Mouse (Mus musculus) thymus, adult 2 months (tissue): ENCODE data around the gene Hs6st1. TPM values are rescaled to one million over a fixed set of nuclear protein-coding genes. Genes with fewer than 3 reads are reported as not detected.

Experiments
- DNase-seq: peaks from one replicate; pipeline ENCODE4 v3.0.0; 2021
- H3K27ac ChIP-seq: fragments of 200-500 bp; 2 replicates; pipeline ENCODE4 v1.5.1; 2012; ENCODE audit warnings: low read length, control low read depth; ENCODE audit not compliant: control insufficient read depth, insufficient read depth
- H3K27me3 ChIP-seq: fragments of 200-500 bp; 2 replicates; pipeline ENCODE4 v1.6.1; 2012; ENCODE audit warnings: mild to moderate bottlenecking, low read length, moderate library complexity, mixed read lengths; ENCODE audit not compliant: control insufficient read depth, insufficient read depth
- H3K36me3 ChIP-seq: fragments of 200-500 bp; 2 replicates; pipeline ENCODE4 v1.6.1; 2012; ENCODE audit warnings: mild to moderate bottlenecking, low read length, moderate library complexity; ENCODE audit not compliant: control insufficient read depth, insufficient read depth
- H3K4me1 ChIP-seq: fragments of 200-500 bp; replicated peaks from 2 replicates; pipeline ENCODE4 v1.6.1; 2012; ENCODE audit warnings: low read length; ENCODE audit not compliant: control insufficient read depth, insufficient read depth
- H3K4me3 ChIP-seq: fragments of 200-500 bp; 2 replicates; pipeline ENCODE4 v1.5.1; 2012; ENCODE audit warnings: mild to moderate bottlenecking, low read length, control low read depth, moderate library complexity; ENCODE audit not compliant: control insufficient read depth, insufficient read depth
- CTCF ChIP-seq: fragments of 200-500 bp; IDR thresholded peaks from 2 replicates; pipeline ENCODE4 v1.5.1; 2012; ENCODE audit warnings: mild to moderate bottlenecking, control low read depth, low read length, moderate library complexity, borderline replicate concordance; ENCODE audit not compliant: control insufficient read depth, poor library complexity, insufficient read depth; ENCODE audit errors: extremely low read depth
- POLR2A ChIP-seq: fragments of 200-500 bp; IDR thresholded peaks from 2 replicates; pipeline ENCODE4 v1.6.1; 2012; ENCODE audit warnings: mild to moderate bottlenecking, low read length, control low read depth, moderate library complexity; ENCODE audit not compliant: control insufficient read depth, poor library complexity, insufficient read depth; ENCODE audit errors: extremely low read depth
- WGBS: fragments of 180-500 bp; shearing (Covaris S2); methylation state at CpG from one replicate; pipeline ENCODE4 v1.1.7; 2018; 5-methylcytosine and 5-hydroxymethylcytosine counted together
- polyA plus RNA-seq: library from polyadenylated mRNA; depleted of rRNA; stranded (reverse); fragments of >200 nt; gene quantifications from 2 replicates; pipeline ENCODE4 v1.2.3, GENCODE M21; 2012; rRNA removed

The Hs6st1 gene
- polyA plus RNA-seq, 1 experiment: 128 TPM

DNA sequence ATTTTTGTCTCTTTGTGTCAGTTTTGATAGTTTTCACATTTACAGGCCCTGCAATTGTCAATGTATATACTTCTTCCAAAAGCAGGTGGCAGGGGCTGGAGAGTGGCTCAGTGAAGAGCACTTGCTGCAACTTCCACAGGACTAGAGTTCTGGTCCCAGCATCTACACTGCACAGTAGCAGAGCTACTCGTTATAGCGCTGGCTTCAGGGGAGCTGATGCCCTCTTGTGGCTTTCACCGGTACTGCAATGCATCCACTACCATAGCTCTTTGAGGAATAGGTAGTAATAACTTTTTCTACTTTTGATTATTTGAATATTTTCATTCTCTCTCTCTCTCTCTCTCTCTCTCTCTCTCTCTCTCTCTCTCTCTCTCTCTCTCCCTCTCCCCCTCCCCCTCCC lies 66.4 kb downstream of the Hs6st1 start:
- no peaks in the 10 kb centered on the region for H3K27me3 ChIP-seq
- 1% methylated on average over 3 of the region's 3 CpGs for WGBS
- peaks cover 38% of the 10 kb centered on the region for H3K4me1 ChIP-seq
- no peak overlapping the region for H3K4me3 ChIP-seq
- no peak overlapping the region for H3K27ac ChIP-seq
- TF ChIP-seq CTCF (peak; percentile 25; the same call in 1 of the 2 replicates), POLR2A (no peak)
- no peaks in the 10 kb centered on the region for H3K36me3 ChIP-seq
- peak; percentile 84 for DNase-seq

DNA sequence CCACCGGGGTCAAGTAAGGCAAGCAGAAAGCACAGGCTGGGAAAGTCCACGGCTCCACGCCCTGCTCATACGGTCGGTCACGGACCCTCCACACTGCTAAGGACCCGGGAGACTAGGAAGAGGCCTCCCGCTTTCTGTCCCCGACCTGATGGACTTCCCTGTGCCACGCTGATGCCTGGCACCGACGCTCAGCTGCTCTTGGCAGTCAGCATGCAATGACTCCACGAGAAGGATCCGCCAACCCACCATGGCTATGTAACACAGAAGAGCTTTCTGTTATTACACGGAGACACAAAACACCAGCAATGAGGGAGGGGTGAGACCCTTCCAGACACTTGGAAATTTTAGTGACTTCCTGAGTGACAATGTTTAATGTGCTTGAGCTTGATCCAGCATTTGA lies 72.1 kb downstream of the Hs6st1 start:
- TF ChIP-seq POLR2A: no peak
- no peak for TF ChIP-seq CTCF
- no peaks in the 10 kb centered on the region for H3K27me3 ChIP-seq
- H3K36me3 ChIP-seq: peaks cover 22% of the 10 kb centered on the region
- H3K4me3 ChIP-seq: no peak overlapping the region
- WGBS: 97% methylated on average over 15 of the region's 15 CpGs
- H3K27ac ChIP-seq: no peak overlapping the region
- DNase-seq: no peak
- peaks cover 8% of the 10 kb centered on the region for H3K4me1 ChIP-seq

DNA sequence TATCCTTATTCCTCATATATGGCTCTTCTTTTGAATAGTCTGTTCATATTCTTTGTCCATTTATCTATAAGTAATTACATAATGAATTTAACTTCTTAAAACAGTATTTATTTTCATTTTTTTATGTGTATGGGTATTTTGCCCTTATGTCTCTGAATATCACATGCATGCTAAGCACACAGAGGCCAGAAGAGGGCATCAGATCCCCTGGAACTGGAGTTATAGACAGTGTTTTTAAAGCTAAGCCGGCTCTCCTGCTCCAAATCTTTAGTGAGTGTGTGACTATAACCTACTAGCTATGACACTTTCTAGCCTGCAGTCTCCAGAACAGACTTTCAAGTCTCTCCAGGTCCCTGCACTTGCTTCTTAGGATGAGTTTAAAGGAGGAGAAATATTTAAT lies 76.8 kb downstream of the Hs6st1 start:
- TF ChIP-seq CTCF (no peak), POLR2A (no peak)
- Histone ChIP-seq H3K27me3 (no peaks in the 10 kb centered on the region), H3K4me3 (no peak overlapping the region), H3K4me1 (peaks cover 17% of the 10 kb centered on the region), H3K36me3 (peaks cover 43% of the 10 kb centered on the region), H3K27ac (no peak overlapping the region)
- DNase-seq: peak; percentile 76
- 11% methylated on average over 1 of the region's 1 CpGs for WGBS

DNA sequence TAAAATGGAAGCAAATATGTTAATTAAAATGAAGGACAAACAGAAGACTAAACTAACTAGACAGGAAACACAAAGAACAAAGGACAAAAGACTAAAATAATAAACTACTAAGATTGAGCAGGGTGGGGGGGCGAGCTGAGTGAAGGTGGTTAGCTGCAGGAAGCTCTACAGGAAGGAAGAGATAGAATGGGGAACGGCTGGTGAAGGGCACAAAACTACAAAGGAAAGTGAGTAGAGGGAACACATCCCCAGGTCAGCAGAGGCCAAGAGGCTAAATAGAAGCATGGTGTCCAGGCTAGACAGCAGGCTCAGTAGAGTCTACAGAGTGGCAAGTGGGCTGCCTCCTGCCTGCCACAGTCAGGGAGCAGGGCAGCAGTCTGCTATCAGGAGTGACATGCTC lies 80.6 kb downstream of the Hs6st1 start:
- no peak overlapping the region; the same call in 1 of the 2 replicates for H3K4me3 ChIP-seq
- peak overlapping the region; percentile 98 for H3K27ac ChIP-seq
- H3K36me3 ChIP-seq: peaks cover 53% of the 10 kb centered on the region
- H3K4me1 ChIP-seq: peaks cover 18% of the 10 kb centered on the region
- peak; percentile 67 for DNase-seq
- no peaks in the 10 kb centered on the region for H3K27me3 ChIP-seq
- WGBS: 2% methylated on average over 2 of the region's 2 CpGs
- TF ChIP-seq CTCF (no peak), POLR2A (no peak)

DNA sequence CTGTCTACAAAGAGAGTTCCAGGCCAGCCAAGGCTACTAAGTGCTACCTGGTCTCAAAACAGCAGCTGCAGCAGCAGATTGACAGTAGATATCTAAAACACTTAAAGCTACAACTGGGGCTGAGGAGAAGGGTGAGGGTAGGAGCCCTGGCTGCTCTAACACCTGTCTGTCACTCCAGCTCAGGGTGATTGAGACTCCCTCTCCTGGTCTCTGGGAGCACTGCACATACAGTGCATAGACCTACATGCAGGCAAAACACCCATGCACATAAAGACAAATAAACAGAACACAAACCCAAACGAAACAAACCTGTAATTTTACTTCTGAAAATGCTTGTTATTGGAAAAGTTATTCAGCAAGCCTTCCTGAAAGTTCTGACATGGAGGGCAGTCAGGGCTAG lies 81.2 kb downstream of the Hs6st1 start:
- 20% methylated on average over 1 of the region's 1 CpGs for WGBS
- H3K27me3 ChIP-seq: no peaks in the 10 kb centered on the region
- TF ChIP-seq POLR2A: no peak
- TF ChIP-seq CTCF: peak; percentile 54; the same call in 1 of the 2 replicates
- H3K27ac ChIP-seq: peak overlapping the region; percentile 98
- peak; percentile 91 for DNase-seq
- H3K36me3 ChIP-seq: peaks cover 53% of the 10 kb centered on the region
- H3K4me3 ChIP-seq: no peak overlapping the region
- peaks cover 18% of the 10 kb centered on the region for H3K4me1 ChIP-seq

Other genes with a start within 250 kb of the Hs6st1 start
- 31.8 and 33.0 TPM in 2 replicates for gene Uggt1, start 176.3 kb downstream of the Hs6st1 start, polyA plus RNA-seq
- gene Neurl3, start 206.3 kb downstream of the Hs6st1 start, polyA plus RNA-seq: 13.4 and 14.3 TPM in 2 replicates
- gene Arid5a, start 239.3 kb downstream of the Hs6st1 start, polyA plus RNA-seq: 51.7 and 57.2 TPM in 2 replicates